Mouse (Mus musculus) cerebral cortex, adult 2 months (tissue): Measurements from ENCODE around the gene Srpk3.

Experiments used
- WGBS: fragments of 180-500 bp; shearing (Covaris S2); methylation state at CpG from one replicate; pipeline ENCODE4 v1.1.7; 2018; 5-methylcytosine and 5-hydroxymethylcytosine counted together

Gene Srpk3

GRCm38 (mm10) chrX:73774168-73774760 lies at the start of gene Srpk3:
Gene Srpk3, plus strand, starts transcription at chrX:73774405.
- WGBS, result 25% methylated on average over 9 of the region's 9 CpGs

GRCm38 (mm10) chrX:73730908-73731307 lies 43.3 kb upstream of the Srpk3 start:
- 57% methylated on average over 1 of the region's 1 CpGs for WGBS

GRCm38 (mm10) chrX:73738155-73738554 lies 36.0 kb upstream of the Srpk3 start:
- WGBS, result 77% methylated on average over 1 of the region's 1 CpGs

- WGBS, result 63% methylated on average over 5 of the region's 5 CpGs
Measured at GRCm38 (mm10) chrX:73739151-73739550, 35.1 kb upstream of the Srpk3 start.

GRCm38 (mm10) chrX:73739841-73740240 lies 34.4 kb upstream of the Srpk3 start:
- 96% methylated on average over 7 of the region's 7 CpGs for WGBS

GRCm38 (mm10) chrX:73744774-73745481 lies 29.3 kb upstream of the Srpk3 start:
- 85% methylated on average over 1 of the region's 1 CpGs for WGBS

- WGBS, result 95% methylated on average over 1 of the region's 1 CpGs
Measured at GRCm38 (mm10) chrX:73748977-73749376, 25.2 kb upstream of the Srpk3 start.

GRCm38 (mm10) chrX:73756334-73757140 lies 17.7 kb upstream of the Srpk3 start, which contains the start of gene Plxnb3:
Gene Plxnb3, plus strand, starts transcription at chrX:73757090.
- 65% methylated on average over 5 of the region's 5 CpGs for WGBS

GRCm38 (mm10) chrX:73758611-73759290 lies 15.5 kb upstream of the Srpk3 start:
- WGBS, result 66% methylated on average over 13 of the region's 13 CpGs

- 67% methylated on average over 1 of the region's 1 CpGs for WGBS
Measured at GRCm38 (mm10) chrX:73765311-73765710, 8.9 kb upstream of the Srpk3 start.

- 66% methylated on average over 9 of the region's 9 CpGs for WGBS
Measured at GRCm38 (mm10) chrX:73767267-73767666, 6.9 kb upstream of the Srpk3 start.

GRCm38 (mm10) chrX:73774802-73775483 lies 738 bp downstream of the Srpk3 start:
- 66% methylated on average over 10 of the region's 10 CpGs for WGBS

- WGBS, result 72% methylated on average over 3 of the region's 3 CpGs
Measured at GRCm38 (mm10) chrX:73782227-73782626, 8.0 kb downstream of the Srpk3 start.

GRCm38 (mm10) chrX:73786364-73787224 lies 12.4 kb downstream of the Srpk3 start, which contains the start of the genes Idh3g and Ssr4:
Gene Idh3g, minus strand, starts transcription at chrX:73786897.
Gene Ssr4, plus strand, starts transcription at chrX:73787028.
- 5% methylated on average over 52 of the region's 52 CpGs for WGBS

- 1% methylated on average over 17 of the region's 22 CpGs for WGBS
Measured at GRCm38 (mm10) chrX:73787225-73787558, 13.0 kb downstream of the Srpk3 start.

- 76% methylated on average over 1 of the region's 1 CpGs for WGBS
Measured at GRCm38 (mm10) chrX:73788501-73788900, 14.3 kb downstream of the Srpk3 start.

GRCm38 (mm10) chrX:73793505-73793904 lies 19.3 kb downstream of the Srpk3 start:
- WGBS, result no CpG with 5 or more reads among the region's 1 CpGs

- 84% methylated on average over 2 of the region's 2 CpGs for WGBS
Measured at GRCm38 (mm10) chrX:73797511-73797910, 23.3 kb downstream of the Srpk3 start.

GRCm38 (mm10) chrX:73798502-73798901 lies 24.3 kb downstream of the Srpk3 start:
- WGBS, result 27% methylated on average over 8 of the region's 9 CpGs

- 47% methylated on average over 1 of the region's 1 CpGs for WGBS
Measured at GRCm38 (mm10) chrX:73805814-73806213, 31.6 kb downstream of the Srpk3 start.
